Mouse (Mus musculus) heart, postnatal 0 days (tissue): ENCODE results near the gene Cdkn2d.
"Not testable (repeated sequence)": the region's sequence is repeated elsewhere in the genome, so short reads cannot be mapped to it uniquely, and the experiment has no call there.

Source experiments
- CTCF ChIP-seq: IDR thresholded peaks from 2 replicates; pipeline ENCODE4 v1.5.1; 2016; ENCODE audit warnings: antibody characterized with exemption, control low read depth, low read depth
- EP300 ChIP-seq: IDR thresholded peaks from 2 replicates; pipeline ENCODE4 v1.6.1; 2016; ENCODE audit warnings: antibody characterized with exemption, low read depth

- TF ChIP-seq CTCF, EP300: not testable (repeated sequence)
These were observed 31.7 kb upstream of the Cdkn2d start for GRCm38 (mm10) chr9:21322917-21323297.
